Mouse (Mus musculus): Measurements from ENCODE around the gene Scamp4.
A peak's percentile ranks its signal among the peaks of the same experiment; 100 is the strongest.
"Not testable (repeated sequence)": the region's sequence is repeated elsewhere in the genome, so short reads cannot be mapped to it uniquely, and the experiment has no call there.

Scamp4 gene

DNA sequence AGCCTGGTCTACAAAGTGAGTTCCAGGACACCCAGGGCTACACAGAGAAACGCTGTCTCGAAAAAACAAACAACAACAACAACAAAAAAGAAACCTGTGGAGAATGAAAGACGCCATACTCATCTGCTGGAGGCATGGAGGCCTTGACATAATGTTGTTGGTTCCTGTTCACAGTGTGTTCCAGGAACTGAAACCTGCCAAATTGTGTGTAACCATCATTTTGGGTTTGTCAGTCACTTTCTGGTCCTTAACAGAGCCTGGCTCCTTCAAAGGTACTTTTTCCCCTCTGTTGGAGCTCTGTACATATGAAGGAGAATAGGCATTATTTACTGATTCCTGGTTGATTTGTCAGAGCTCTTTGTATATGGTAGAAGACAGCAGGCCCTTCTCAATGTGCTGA is 9.2 kb downstream of the Scamp4 start:
- no peak for DNase-seq

DNA sequence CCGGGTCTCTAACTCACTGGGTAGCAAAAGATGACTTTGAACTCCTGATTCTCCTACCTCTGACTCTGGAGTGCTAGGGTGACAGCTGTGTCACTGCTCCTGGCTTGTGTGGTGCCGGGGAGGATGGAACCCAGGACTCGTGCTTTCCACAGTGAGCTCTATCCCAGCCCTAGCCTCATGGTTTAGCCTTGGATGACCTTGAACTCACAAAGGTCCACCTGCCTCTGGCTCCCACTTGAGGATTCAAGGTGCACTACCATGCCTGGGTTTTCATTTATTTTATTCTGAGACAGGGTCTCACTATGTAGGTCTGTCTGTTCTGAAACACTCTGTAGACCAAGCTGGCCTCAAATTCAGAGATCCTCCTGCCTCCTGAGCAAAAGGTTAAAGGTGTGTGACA is 11.1 kb downstream of the Scamp4 start:
- no peak for DNase-seq

GRCm38 (mm10) chr10:80614351-80614750 is 11.7 kb downstream of the Scamp4 start:
- no peak for DNase-seq

- DNase-seq: peak; percentile 68
Observed at GRCm38 (mm10) chr10:80618181-80618580, 15.5 kb downstream of the Scamp4 start.

- DNase-seq: no peak
Observed at GRCm38 (mm10) chr10:80619465-80620244, 17.0 kb downstream of the Scamp4 start.

DNA sequence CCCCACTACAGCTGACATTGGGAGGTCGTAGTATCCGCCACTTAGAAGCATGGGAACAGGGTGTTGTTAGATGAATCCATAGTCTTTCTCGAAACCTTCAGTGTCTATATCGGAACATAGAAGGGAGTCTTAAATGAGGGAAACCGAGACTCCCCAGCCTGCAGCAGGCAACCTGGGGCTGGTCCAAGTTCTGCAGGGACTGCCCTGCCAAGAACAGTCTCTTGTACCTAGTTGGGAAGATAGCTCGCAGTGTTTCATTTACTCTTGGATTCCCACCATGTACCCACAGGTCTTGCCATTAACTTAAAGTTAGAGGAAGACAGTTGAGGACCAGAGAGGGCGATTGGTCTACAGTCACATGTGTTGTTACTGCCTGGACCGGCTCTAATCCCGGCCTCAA is 17.7 kb downstream of the Scamp4 start:
- no peak for DNase-seq

DNA sequence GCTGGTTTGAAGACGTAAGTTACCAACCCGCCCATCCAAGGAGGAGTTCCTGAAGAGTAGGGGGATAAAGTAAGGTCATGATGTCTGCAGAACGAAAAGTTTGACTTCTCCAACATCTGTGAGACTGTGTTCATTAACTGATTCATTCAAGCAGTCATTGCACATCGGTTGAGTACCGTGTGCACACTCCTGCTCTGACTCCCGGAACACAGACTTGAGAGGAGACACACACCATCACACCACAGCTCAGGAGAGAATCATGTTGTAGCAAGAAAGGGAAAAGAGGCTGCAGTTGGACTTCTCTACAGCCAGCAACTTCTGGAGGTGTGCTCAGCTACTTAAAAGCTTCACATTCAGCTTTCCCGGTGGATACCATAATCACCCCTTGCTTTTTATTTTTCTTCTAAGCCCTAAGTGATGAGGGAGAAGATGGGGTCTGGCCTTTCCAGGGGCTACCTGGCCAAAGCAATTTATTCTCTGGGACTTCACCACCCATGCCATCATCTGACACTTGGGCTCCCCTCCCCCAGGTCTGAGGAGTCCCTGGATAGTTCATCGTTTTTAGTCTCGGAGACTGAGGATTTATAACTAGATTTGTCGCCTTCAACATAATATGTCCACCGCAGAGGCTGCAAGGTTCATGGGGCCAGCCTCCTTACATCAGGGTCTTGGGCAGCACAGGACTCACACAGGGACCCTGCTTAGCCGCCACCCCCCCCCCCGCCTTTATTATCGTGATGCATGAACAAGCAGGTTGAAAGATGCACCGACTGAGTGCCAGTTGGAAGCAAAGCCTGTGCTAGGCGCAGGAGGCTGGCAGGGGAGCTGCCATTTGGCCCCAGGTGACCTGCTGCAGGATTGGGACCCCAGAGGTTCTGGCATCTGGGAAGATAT is 18.4 kb downstream of the Scamp4 start:
- DNase-seq: no peak

DNA sequence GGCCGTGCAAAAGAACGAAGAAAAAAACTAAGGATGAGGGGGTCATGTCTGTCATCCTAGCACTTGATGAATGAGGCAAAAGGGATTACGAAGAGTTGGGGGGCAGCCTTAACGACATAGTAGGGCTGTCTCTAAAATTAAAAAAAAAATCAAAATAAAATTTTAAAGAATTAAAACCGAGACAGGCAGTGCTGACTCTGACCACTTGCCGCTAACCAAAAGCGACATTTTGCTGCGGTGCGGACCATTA is 18.9 kb downstream of the Scamp4 start:
- DNase-seq: no peak

GRCm38 (mm10) chr10:80621940-80622660 is 19.4 kb downstream of the Scamp4 start:
- peak; percentile 99 for DNase-seq

GRCm38 (mm10) chr10:80622661-80623456 is 20.2 kb downstream of the Scamp4 start, which contains the start of gene Csnk1g2:
Gene Csnk1g2 (plus strand): TSS chr10:80622838.
- DNase-seq: peak; percentile 56

- DNase-seq: peak; percentile 63
Observed at GRCm38 (mm10) chr10:80623457-80624191, 21.0 kb downstream of the Scamp4 start.

DNA sequence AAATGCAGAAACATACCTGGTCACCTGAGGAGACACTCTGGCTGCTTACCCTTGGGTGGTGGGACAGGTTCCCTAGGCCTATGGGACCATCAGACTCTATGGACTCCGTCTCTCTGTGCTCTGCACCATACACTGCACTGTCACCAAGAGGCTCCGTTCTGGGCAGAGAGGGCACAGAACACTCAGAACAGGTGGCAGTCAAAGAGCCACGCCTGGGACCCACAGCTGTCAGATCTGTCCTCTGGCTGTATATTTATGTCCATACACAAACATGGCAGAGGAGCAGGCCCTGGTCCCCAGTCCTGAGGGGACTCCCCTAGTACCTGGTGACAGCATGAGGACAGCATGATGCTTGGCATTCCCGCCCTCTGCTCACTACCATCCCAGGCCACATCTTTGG is 23.1 kb downstream of the Scamp4 start:
- no peak for DNase-seq

- no peak for DNase-seq
Observed at GRCm38 (mm10) chr10:80627685-80628084, 25.0 kb downstream of the Scamp4 start.

DNA sequence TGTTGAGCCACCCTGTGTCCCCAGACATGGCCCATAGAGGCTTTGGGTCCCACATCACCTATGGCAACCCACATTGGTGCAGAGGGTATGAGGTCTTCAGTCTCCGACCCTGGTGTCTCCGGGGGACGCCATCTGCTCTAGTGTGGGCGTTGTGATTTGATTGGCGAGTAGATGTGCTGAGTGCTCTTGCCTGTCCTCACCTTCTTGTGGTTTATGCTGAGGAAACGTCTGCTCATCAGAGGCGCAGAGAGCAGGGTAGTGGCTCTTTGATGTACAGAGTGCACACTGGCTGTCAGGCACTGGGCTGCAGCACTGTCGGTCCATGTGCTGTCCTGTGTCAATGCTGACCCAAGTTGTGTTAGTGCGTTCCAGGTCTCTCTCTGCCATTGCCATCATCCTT is 26.3 kb downstream of the Scamp4 start:
- no peak for DNase-seq

DNA sequence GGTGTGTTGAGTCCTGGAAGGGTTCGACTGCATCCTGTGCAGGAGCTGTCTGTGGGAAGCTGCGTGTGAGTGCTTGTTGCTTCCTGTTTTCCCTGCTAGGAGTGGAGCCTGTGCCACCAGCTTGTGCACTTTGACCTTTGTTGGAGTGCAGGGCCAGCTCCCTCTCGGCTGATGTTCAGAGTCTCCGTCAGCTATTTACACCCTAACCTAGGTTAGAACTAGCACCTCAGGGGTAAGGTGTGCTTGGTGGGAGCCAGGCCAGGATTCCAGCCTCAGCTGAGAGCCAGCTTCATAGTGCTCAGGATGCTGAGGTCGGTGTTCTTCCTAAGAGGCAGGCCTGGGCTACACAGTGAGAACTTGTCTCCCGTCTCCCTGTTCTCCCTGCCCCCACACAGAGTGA is 32.7 kb downstream of the Scamp4 start:
- no peak for DNase-seq

GRCm38 (mm10) chr10:80646936-80647335 is 44.3 kb downstream of the Scamp4 start:
- no peak for DNase-seq

- DNase-seq: not testable (repeated sequence)
Observed at GRCm38 (mm10) chr10:80649910-80650309, 47.2 kb downstream of the Scamp4 start.

GRCm38 (mm10) chr10:80650392-80650791 is 47.7 kb downstream of the Scamp4 start:
- DNase-seq: no peak

DNA sequence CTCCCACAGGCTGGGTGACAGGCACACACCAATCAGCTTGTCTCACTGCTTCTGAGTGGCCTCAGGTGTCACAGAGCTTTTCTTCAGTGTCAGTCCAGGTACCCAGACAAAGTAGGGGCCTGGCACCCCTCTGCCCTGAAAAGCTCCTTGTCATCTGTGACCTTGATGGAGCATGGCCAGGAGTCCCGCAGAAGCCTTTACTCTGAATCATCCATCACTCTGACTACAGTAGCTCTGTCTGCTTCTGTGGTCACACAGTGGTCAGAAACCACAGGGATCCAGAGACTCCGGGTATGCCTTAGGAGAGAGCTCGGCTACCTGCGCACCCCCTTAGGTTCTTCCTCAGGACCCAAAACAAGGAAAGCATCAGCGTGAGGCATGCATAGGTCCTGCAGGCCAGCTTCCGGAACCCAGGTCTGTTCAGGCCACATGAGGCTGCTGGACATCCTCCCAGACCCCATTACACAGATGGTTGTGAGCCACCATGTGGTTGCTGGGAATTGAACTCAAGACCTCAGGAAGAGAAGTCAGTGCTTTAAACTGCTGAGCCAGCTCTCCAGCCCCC is 50.6 kb downstream of the Scamp4 start:
- no peak for DNase-seq

- DNase-seq: no peak
Observed at GRCm38 (mm10) chr10:80654866-80655265, 52.2 kb downstream of the Scamp4 start.

DNA sequence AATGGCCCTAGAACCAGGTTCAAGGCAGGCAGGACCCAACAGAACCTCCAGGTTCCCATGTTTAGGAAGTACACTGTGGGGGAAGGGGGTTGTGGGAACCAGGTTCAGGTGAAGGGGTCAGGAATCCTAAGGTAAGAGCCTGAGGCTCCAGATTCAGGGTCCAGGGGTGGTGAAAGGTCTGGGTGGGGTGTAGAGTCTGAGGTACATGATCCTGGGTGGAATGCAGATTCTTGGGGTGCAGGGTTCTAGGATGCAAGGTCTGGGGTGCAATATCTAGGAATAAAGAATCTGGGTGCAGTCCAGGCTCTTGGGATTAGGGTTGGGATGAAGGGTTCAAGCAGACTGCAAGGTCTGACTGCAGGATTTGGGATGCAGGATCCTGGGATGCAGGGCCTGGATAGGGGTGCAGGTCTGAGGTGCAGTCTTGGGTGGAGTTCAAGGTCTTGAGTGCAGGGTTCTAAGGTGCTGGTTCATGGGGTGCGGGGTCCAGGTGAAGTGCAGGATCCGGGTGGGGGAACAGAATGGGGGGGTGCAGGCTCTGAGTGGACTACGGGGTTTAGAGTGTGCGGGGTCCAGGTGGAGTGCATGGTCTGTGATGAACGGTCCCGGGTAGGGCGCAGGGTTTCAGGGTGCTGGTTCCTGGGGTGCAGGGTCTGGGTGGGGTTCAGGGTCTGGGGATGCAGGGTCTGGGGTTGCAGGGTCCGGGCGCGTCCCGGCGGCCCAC is 52.9 kb downstream of the Scamp4 start:
- no peak for DNase-seq
